Mouse (Mus musculus): Measurements from ENCODE around the gene Traf1.
A peak's percentile ranks its signal among the peaks of the same experiment; 100 is the strongest.

The Traf1 gene

DNA sequence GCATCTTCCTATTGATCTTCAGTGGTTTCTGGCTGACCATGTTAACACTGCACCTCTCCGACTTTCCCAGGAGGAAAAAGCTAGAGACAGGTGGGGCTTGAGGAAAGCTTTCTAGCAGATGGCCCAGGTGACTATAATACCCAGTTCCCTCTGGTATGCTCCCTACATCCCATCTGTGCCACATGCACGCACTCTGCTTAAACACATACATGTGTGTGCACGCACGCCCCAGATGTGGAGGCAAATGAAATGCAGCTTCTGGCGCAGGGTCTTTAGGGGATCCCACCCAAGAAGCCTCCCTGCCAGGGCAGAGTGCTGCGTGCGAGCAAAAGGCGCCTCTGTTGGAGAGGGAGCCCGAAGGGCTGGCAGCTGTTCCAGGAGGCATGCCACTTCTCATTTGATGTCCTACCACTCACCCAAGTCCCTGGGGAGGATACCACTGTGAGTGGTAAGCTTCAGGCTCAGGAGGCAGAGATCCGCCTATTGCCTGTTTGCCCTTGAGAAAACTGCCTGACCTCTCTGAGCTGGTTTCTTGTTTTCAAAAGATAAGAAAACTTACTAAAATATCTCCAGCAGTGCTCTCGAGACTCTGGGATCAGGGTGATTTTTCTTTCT, 20.4 kb downstream of the Traf1 start:
- peak in 1 of 2 experiments; percentile 30 for DNase-seq (ENCODE audit: low spot score in 2 of 2)

DNA sequence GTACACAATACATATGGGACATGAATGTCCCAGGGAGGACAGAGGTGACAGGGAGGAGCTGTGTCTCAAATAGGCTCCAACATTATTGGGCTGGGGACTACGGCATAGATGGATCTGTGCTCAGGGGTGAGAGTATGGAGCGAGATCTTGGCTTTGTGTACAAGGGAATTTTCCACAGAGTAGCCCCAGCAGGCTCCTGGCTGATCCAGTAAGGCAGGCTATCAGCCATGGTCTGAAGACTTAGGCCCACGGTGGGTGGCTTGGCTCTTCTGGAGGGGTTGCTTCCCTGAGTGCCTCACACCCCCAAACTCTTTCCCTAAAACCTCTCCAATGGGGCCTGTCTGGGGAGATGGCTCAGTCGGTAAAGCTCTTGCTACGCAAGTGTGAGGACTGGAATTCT, 21.3 kb downstream of the Traf1 start:
- no peak for DNase-seq (ENCODE audit: low spot score in 2 of 2)

DNA sequence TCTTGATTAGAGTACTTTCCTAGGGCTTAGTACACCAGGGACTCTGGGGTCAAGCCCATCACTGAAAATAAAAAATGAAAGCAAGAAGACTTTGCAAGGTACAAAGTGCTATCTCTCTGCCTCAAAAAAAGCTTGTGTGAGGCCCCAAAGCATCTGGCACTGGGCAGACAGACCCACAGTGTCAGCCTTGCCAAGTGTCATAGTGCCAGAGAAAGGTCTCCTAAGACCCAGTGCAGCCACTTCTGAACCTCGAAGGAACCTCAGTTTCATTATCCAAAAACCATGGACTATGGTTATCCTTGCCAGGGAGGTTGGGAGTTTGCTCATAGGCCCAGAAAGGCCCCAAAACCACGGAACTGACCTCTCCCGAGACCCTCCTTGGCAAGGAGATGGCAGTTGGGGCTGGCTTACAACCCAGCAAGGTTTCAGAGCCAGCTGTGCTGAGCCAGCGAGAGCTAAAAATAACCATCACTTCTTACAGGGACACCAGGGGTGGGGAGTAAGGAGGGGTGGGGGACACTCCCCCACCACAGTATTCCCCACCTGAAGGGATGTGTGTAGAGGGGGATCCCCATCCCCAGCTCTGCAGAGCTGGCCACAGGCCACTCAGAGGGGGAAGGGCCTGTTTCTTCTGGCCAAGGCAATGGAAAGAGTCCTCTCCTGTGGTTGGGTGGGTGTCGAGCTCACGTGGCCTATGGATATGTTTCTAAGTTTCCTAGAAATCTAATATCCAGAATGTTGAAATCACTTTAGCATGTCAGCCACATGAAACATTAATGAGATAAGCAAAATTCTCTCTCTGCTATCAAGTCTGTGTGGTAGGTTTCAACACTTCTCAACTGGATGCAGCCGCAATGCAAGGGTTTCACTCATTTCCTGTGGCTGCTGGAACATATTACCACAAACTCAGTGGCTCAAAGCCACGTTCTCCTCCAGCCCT, 23.0 kb downstream of the Traf1 start:
- DNase-seq (ENCODE audit: low spot score in 2 of 2), result no peak

DNA sequence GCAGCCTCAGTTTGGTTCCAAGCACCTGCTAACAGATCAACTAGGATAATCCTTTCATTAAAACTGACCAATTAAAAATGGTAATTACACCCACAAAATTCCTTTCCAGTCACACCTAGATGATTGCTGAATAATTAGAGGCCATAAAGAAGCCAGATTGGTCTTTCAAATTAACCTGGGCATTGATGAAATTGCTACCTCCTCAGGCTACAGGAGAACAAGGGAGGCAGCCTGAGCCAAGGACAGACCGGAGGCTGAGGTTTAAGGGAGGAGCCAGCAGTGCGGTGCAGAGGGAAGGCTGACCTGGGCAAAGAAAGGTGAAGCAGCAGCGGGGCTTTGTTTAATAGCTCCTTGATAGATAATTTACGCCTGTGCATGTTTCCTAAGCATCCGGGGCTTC, 24.1 kb downstream of the Traf1 start:
- DNase-seq (ENCODE audit: low spot score in 2 of 2), result no peak

DNA sequence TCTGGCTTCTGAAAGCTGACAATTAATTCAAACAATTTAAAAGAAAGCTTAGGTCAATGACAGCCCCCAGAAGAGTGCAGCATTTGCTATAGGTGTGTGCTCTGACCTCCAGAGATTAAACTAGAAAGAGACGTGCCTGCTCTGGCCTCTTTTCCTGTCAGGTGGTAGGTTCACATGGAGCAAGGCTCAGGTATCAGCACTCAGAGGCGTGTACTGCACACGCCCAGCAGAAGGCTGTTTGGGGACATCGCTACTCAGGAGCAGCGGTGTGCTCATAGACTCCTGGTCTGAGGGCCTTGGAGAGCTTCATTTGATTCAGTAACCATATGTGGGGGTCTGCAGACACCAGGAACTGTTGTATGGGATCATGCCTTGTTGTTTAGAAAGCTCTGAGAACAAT, 34.3 kb downstream of the Traf1 start:
- no peak for DNase-seq (ENCODE audit: low spot score in 2 of 2)

DNA sequence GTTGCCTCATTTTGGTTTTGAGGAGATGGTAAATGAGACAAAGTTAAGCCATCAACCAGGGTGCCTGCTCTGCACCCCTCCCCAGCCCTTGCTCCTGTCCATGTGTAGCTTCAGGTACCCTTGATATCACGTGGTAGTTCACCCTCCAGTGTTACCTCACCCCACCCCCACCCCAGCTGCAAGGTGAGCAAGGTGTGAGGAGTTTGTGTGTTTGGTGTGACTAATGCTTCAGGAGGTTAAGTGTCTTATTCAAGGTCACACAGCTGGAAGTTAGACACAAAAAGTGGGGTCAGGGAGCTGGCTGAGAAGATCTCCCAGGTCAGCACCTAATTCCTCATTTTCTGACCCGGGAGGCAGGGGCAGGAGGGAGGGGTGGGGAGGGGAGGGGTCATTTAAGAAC, 38.8 kb downstream of the Traf1 start:
- DNase-seq (ENCODE audit: low spot score in 2 of 2), result no peak

DNA sequence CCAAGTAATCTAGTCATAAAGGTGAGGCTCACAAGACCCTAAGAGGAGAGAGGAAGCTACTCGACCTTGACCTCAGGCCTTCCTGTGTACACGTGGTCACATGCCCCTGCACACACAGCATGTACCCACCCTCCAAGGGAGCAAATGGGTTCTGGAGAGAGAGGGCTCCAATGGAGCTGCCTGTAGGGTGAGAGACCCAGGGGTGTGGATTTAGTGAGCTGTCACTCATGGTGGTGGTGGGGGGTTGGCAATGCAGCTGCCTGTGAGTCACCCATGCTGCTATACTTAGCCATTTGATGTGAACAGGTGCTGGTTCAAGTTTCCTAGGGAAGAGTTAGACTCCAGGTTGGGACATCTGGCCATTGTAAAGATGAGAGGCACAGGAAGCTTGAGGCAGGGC, 41.4 kb downstream of the Traf1 start:
- no peak for DNase-seq (ENCODE audit: low spot score in 2 of 2)

DNA sequence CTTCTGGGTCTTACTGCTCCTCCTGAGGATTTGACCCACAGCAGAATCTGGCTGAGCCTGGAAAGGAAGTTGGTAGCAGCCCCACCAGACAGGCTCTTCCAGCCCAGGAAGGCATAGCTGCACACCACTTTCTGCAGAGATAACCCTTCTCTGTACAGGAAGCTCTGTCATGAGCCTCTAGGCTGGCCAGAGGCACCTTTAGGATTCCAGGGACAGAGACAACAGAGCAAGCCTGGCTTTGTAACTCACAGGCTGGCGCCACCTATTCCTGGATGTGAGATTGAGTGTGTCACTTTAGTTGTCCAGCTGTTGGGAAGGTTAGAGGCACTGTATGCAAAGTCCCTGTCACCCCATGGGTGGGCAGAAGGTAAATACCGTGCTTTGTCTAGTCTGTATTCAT, 46.5 kb downstream of the Traf1 start:
- no peak for DNase-seq (ENCODE audit: low spot score in 2 of 2)

DNA sequence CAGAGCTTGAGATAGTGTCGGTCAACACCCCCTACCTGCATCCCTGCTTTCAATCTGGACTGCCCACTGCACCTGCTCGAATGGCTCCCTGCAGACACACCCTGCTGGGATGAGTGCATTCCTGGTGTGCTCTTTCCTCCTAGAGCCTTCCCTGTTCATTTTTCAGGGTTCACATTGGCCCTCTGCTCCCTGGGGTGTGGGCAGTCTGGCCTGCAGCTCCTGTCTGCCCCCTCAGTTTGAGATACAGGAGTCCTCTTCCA, 46.8 kb downstream of the Traf1 start:
- no peak for DNase-seq (ENCODE audit: low spot score in 2 of 2)

DNA sequence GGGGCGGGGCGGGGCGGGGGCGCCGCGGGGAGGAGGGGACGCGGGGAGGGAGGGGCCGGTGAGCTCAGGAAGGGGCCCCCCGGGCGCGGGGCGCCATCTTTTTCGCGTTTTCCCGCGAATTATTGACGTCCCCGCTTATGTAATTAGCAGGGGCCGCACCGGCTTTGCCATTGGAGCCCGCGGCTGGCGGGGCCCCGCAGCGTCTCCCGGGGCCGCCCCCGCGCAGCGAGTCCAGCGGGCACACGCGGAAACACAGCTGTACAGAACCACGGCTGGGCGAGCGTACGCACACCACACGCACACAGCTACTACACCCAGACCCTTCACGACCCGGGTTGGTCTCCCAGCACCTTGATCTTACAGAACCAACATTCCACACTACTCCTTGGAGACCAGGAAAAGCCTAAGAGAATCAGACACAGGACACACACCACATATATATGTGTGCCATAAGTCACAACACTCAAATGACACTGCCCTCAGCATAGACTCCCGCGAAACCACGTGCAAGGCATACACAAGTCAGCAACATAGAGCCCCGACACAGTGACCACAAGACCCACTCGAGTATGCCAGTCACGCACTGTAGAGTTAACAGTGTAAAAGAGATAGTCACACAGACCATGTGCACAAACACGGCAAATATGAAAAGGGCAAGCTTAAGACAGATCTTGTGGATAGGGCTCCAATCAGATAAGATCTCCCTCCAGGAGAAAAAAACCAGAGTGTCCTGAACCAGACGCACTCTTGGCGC, 47.3 kb downstream of the Traf1 start:
- DNase-seq (ENCODE audit: low spot score in 2 of 2), result peak in 1 of 2 experiments; percentile 62

DNA sequence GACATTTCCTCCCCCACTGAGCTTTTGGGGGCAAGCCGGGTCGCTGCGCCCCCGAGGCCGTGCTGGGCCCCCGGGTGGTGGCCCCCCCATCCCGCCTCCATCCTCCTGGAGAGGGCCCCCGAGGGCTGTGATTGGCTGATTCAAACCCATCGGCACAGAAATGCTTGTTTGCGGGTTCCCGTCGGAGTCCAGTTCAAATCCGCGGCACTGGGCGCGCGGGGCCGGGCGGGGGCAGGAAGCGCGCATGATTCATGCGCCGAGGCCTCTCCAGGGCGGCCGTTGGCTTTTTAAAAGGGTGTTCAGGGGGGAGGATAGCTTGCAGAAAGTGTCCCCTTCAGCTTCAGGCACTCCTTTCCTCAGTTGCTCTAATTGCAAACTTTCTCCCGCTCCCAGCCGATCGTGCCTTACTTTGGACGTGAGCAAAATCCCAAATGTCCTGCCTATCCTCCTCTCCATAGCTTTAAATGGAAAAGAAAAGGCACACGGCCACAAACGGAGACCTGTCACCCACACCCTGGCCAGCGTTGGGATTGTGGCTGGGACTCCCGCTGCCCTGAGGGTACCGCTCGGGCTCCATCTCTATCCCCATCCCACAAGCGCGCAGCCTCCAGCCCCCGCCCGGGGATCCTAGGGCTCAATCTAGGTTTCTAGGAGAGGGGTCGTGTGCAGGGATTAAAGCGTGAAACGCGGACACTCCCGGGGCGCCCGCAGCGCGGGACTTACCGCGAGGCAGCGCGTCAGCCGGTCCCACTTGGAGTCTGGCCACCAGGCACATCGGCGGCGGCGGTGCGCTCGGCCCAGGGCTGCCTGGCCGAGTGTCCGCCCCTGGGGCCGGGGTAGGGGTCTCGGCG, 48.1 kb downstream of the Traf1 start, which contains the start of gene Phf19:
Gene Phf19, minus strand, starts transcription at position 809 of the 851 bp plus-strand sequence.
- peak; percentile 45 to 65 for DNase-seq (ENCODE audit: low spot score in 2 of 2)

DNA sequence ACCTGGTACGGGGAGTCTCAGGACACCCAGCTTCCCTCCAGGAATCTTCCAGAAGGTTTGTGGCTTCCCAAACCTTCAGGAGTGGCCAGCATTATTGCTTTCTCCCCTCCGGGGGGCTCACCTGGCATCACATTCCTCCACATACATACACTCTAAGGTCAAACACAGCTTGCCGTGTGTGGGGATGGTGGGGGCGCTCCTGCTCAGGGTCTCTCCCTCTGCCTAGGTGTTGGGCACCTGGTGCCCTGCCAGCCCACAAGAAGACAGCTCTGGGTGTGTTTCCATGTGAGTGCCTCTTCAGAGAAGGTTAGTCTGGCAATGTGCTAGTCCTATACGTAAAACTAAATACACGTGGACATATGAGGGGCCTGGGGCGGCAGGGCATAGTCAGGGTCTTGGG, 49.0 kb downstream of the Traf1 start:
- DNase-seq (ENCODE audit: low spot score in 2 of 2), result no peak

DNA sequence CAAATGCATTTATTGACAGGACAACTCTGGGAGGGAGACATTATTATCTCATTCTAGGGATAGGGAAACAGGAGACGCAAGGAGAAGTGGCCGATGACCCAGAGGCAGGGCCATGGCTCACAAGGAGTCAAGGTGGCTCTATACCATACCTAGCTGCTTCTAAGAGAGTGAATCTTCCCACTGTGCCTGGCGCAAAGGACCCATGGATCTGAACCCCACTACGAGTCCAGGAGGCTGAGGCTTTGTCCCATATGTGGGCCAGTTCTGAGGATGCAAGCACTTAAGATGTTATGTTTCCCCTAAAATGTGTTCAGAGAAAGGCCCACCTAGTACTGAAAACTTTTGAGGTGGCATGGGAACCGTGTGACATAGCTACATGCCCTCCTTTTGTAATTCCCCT, 49.7 kb downstream of the Traf1 start:
- no peak for DNase-seq (ENCODE audit: low spot score in 2 of 2)

DNA sequence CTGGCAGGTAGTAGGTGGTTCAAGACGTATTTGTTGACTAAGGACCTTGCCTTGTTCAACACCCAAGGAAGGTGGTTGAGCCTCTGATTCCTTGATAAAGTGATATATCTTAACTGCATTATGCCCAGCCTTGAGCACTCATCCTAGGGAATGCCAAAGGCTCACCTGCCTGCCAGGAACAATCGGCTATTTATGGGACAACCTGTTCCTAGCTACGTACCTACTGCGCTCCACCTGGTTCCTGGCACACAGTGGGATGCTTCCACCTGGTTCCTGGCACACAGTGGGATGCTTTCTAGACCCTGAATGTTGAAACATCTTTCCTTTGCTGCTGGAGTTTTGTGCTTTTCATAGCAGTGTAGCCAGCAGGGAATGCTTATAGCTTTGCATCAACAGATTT, 51.9 kb downstream of the Traf1 start:
- DNase-seq (ENCODE audit: low spot score in 2 of 2), result no peak

DNA sequence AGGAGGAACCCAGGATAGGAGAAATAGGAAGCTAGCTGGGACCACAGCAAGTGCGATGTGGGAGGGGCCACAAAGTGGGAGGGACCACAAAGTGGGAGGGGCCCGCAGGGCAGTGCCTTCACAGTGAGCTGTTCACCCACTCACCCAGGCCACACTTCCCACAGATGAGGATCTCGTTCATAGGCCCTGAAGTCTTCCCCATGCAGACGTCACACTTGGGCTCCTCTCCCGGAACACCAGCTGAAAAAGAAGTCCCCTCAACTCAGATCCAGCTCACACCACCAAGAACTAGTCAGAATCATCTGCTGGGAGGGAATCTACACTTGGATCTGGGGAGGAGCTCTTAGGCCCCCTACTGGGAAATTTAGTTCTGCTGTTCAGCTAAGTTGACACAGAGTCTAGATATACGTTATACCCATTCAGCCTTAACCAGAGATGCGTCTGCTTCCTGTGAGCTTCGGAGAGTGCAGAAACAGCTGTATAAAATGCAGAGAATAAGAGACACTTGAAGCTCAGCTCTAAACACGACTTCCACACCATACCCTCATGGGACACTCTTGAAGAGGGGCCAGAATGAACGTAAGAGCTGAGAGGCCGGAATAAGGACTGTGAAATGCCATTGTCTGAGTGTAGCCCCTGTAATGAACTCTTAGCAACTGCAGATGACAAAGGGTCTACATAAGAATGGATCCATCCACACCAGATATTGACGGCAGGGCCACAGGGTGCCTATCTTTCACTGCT, 54.5 kb downstream of the Traf1 start:
- DNase-seq (ENCODE audit: low spot score in 2 of 2), result peak; percentile 41 to 79

DNA sequence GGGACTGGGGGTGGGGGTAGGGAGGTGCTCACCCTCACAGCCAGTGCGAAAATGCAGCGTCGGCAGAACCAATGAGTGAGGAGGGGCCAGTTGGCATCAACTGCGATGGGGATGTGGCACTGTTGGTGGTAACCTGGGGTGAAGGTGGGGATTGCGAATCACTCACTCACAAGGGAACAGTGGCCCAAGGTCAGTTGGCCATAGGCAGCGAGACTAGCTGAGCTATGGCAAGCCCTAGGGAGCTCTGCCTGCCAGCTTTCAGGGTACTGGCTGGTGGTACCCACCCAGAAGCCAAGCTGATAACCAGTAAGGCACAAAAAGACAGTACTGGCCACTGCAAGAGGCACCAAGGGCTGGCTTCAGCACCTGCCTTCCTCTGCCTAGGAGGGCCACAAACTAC, 55.1 kb downstream of the Traf1 start:
- DNase-seq (ENCODE audit: low spot score in 2 of 2), result peak in 1 of 2 experiments; percentile 24

DNA sequence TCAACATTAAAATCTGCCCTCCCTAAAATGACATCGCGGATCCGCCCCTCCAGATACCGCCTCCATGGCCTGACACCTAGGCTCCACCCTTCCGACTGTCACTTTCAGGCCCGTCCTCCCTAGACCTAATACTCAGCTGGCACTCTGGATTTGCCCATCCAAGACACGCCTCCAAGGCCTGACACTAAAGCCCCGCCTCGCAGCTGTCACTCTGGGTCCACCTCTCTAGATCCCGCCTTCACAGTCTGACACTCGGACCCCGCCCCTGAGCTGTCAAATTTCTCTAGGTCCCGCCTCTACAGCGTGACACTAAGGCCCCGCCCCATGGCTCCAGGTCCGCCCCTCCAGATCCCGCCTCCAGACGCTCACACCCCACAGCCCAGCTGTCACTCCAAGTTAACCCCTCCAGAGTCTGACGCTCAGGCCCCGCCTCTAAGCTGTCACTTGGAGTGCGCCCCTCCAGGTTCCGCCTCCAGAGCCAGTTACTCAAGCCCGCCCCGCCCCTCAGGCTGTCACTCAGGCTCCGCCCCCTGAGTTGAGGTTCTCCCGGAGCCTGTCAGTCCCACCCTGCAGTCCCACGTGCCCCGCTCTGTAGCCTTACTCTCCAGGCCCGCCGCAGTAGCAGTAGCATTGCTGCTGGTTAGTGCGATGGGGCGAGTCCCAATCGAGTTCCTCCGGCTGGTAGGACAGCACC, 56.6 kb downstream of the Traf1 start:
- peak; percentile 96 to 99 for DNase-seq (ENCODE audit: low spot score in 2 of 2)

DNA sequence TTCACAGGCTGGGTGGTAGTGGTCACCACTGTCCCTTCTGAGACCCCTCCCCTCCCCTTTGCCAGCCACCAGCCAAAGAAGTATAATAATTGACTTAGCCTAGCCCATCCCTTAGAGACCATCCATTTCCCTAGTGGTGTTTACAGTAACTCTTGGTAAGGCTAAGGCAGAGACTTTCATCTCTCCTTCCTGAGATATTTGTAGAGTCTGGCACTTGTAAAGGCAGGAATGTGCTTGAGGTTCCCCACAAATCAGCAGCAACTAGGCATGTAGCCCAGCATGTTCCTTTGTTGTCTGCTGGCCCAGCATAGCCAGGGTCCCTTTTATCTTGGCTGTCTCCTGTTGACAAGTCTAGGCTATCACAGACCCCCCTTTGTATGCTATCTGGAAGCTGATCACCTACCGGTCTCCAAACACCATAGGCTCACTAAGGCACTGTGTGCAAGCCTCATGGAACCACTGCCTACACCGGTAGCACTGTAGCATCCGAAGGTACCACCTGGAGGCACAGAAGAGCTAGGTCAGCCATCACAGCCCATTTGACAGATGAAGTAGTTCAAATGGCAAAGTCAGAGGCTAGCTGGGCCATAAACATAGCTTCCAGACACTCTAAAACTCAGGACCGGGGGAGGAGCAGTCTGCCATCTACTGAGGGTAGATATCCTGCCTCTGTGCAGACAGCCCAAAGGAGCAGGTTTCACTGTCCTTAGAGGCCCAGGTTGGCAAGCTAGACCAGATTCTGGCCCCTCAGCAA, 57.7 kb downstream of the Traf1 start:
- DNase-seq (ENCODE audit: low spot score in 2 of 2), result peak in 1 of 2 experiments; percentile 18

DNA sequence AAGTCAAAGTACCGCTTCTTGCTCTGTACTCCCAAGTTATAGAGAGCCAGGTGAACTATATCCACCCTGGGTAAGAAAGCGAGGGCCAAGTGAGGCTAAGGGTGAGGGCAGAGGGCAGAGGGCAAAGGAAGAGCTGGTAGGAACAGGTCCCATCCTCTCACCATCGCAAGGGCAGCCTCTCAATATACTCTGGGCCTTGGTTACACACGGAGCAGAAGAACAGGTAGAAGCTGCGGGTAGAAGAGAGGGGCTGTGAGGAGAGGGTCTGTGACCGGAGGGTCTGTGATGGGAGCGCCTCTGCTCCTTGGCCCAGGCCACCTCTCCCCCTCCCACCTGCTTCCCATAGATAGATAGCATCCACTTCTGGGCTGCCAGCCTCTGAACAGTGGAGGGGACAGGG, 58.4 kb downstream of the Traf1 start:
- no peak for DNase-seq (ENCODE audit: low spot score in 2 of 2)

DNA sequence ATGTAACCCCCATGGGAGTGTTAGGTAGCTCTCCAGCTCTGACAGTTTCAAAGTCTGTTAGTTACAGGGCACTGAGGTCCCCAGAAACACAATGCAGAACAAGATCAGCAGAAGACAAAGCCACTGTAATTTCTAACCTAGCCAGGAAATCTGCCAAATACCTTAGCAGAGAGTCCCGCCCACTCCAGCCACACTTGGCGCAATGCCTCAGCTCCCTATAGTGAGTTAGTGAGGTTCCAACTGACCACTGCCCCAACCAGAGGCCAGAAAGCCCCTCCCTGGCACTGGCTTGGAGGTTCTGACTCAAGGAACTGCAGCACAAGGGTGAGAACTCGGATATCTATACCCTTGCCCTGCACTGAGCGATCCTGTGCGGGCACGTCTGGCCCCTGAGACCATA, 58.8 kb downstream of the Traf1 start:
- DNase-seq (ENCODE audit: low spot score in 2 of 2), result no peak

All from spleen, postnatal 10 days (tissue).